Mouse (Mus musculus) 3134 (cell line): ENCODE measurements around the gene Gtf2h1.
A peak's percentile ranks its signal among the peaks of the same experiment; 100 is the strongest.

Experiments used
- DNase-seq: peaks from one replicate; pipeline ENCODE4 v3.0.0-alpha.2; 2011; ENCODE audit warnings: low spot score; ENCODE audit not compliant: insufficient read length; ENCODE audit errors: extremely low read depth

Gene Gtf2h1

DNA sequence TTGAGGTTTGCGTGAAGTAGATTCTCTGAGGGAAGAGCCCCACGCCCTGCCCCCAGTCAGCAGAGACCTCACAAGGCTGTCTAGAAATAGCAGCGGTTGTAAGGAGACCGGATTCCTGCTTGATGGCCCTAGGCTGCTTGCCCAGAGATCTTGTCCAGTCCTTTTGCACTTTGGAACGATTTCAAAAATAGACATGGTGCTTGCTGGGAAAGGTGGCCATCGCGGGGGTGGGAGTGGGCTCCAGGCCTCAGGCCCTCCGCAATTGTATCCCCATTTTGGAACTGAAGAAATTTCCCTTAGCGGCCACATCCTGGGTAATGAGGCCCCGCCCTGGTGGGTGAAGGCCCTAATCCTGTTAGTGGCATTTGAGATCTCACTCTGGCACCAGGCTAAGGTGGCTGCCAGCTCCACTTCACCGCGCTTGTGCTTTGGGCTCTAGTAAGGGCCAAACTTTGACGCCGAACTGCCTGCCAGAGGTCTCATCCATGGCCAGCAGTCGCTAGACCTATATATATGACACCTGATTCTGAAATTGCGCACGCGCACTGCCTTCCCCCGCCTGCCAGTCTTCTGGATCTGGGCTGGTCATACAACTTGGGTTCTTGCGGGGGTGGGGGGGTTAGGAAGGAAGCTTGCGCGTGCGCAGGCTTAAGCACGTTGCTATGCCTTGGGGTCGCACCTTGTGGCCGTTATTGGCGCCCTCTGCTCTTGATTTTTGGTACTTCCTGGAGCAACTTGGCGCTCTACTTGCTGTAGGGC, 50.8 kb downstream of the Gtf2h1 start:
- peak; percentile 77 for DNase-seq

DNA sequence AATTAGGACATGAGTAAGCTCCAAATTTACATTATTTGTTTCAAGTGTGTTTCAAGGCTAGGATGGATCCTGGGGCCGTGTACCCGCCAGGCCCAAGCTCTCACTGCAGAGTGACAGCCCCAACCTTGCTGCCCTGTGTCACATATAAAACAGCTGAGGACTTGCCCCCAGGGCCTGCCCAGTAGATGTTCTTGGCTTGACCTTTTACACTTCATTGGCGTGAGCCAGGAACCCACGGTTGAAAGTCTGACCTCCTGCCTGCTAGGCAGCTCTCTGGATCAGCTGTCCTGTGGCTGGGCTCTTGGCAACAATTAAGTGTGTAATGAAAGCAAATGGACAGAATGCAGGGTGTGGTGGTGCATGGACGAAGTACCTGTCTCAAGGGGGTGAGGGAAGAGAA, 53.4 kb downstream of the Gtf2h1 start:
- DNase-seq = no peak

DNA sequence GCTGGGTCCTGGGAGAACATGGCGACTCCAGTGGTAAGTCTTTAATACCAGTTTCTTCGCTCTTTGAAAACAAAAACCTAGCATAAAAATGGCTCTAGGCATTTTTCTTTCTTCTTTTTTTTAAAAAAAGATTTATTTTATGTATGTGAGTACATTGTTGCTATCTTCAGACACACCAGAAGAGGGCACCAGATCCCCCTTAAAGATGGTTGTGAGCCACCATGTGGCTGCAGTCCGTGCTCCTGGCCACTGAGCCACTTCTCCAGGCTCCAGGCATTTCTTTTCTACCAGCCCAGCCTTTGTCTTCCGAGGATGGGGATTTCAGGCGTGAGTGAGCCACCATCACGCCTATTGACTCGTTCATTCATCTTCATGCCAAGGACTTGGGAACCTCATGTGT, 55.1 kb downstream of the Gtf2h1 start:
- no peak for DNase-seq

DNA sequence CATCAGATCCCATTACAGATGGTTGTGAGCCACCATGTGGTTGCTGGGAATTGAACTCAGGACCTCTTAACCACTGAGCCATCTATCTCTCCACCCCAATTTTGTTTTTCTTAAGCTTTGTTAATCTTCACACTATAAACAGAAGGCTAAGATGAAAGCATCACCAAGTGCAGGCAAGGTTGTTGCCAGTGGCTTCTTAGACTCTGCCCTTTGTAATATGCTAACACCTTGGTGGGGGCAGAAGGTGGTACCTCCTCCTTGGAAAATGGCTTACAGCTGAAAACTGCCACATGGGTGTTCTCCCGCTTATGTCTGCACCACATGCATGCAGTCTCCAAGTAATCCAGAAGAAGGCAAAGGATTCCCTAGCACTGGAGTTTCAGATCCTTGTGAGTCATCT, 56.8 kb downstream of the Gtf2h1 start:
- no peak for DNase-seq

DNA sequence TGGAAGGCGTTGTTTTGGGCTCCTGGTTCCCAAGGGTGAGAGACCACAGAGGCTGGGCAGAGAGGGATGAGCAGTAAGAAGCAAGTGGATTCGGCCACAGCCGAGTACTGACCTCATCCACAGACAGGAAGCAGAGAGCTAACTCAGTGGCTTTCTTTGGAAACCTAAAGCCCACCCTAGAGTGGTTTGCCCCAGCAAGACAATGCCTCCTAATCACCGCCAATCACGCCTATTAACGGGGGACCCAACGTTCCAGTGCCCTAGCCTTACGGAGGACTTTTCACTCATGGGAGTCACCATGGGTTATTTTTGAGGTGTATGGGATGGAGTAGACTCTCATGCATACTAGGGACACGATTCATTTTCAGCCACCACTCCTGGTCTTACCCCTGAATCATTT, 57.5 kb downstream of the Gtf2h1 start:
- no peak for DNase-seq

DNA sequence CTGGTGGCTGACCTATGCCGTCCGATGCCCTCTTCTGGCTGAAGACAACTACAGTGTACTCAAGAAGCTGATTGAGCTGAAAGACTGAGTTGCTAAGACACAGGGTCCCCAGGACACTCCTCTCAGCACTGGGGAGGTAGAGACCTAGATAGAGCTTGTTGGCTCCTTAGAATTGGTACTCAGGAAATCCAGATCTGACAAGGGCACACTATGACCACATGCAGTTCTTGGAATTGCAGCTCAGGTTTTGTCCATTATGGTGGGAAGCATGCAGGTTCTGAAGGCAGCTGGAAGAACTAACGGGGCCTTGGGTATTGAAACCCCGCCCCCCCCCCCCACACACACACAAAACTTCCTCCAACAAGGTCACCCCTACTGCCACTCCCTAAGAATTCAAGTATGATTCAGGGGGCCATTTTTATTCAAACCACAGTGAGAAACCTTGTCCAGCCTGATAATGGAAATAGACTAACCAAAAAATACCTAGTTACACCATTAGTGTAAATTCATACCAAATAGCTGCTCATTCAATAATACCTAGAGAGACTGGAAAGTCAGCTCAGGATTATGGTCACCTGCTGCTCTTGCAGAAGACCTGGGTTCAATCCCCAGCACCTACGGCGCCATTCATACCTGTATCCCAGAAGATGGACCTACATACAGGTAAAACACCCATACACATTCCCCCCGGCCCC, 60.1 kb downstream of the Gtf2h1 start:
- no peak for DNase-seq

DNA sequence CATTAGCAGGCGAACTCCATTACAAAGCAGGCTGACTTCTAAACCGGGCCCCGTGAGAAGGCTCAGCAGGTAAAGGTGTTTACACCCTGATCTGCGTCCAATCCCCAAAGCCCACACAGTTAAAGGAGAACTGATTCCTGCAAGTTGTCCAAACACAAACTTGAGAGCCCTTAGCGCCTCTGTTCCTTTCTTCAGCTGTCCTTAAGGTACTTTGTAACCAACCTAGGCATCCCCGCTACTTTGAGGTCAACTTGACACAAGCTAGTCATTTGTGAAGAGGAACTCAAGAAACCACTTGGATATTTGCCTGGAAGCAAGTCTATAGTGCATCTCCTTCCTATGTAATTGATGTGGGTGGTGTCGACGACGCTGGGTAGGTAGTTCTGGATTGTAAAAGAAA, 61.5 kb downstream of the Gtf2h1 start:
- DNase-seq = no peak

DNA sequence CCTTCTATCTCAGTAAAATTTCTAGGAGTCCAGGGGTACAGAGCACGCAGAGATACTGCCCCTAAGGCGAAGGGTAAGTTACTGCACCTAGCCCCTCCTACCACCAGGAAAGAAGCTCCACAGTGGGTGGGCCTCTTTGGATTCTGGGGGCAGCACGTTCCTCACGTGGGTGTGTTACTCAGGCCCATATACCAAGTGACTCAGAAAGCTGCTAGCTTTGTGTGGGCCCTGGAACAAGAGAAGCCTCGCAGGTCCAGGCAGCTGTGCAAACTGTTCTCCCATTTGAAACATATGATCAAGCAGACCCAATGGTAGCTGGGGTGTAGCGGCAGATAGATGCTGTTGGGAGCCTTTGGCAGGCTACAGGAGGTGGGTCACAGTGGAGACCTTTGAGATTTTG, 63.1 kb downstream of the Gtf2h1 start:
- no peak for DNase-seq

DNA sequence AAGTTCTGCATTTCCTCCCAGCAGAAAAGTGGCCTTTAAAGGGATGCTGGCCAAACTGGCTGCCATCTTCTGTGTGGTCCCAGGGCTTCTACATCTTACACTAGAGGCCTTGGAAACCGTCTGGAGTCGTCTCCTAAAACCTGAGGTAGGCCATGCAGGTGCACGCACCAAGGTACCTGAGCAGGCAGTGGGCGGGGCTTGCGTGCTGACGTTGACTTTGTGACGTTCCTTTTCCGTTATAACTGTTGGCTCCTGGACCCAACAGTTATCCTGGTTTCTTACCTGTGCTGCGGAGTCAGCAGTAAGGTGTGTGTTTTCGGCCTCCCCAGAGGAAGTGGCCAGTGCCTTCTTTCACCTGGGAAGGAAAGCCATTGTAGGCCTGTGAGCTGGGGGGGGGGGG, 65.1 kb downstream of the Gtf2h1 start, which contains the start of gene Ldhc:
Gene Ldhc (plus strand): TSS at position 208 of the 400 bp plus-strand sequence.
- no peak for DNase-seq

DNA sequence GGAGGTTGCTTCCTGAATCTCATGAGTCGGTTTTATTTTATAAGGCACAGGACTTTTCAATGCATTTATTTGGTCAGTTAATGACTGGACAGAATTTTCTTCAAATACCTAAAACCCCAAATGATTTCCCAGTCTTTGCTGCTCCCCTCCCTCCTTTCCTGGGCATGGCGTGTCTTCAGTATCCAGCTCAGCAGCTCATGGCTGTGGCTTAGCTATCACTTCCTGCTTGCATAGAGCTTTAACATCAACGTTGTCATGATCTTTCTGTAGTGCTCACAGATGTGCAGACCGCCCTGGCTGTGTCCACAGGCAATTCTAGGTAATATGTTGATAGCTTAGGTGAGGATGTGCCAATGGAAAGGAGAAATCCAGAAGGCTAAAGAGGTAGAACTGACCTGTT, 76.1 kb downstream of the Gtf2h1 start:
- DNase-seq = no peak
